Mouse (Mus musculus): ENCODE data around the gene Fbh1. TPM values are rescaled to one million over a fixed set of nuclear protein-coding genes. Genes with fewer than 3 reads are reported as not detected.

Gene Fbh1
- polyA plus RNA-seq, 1 experiment from 2014 or later: 24.3 TPM

DNA sequence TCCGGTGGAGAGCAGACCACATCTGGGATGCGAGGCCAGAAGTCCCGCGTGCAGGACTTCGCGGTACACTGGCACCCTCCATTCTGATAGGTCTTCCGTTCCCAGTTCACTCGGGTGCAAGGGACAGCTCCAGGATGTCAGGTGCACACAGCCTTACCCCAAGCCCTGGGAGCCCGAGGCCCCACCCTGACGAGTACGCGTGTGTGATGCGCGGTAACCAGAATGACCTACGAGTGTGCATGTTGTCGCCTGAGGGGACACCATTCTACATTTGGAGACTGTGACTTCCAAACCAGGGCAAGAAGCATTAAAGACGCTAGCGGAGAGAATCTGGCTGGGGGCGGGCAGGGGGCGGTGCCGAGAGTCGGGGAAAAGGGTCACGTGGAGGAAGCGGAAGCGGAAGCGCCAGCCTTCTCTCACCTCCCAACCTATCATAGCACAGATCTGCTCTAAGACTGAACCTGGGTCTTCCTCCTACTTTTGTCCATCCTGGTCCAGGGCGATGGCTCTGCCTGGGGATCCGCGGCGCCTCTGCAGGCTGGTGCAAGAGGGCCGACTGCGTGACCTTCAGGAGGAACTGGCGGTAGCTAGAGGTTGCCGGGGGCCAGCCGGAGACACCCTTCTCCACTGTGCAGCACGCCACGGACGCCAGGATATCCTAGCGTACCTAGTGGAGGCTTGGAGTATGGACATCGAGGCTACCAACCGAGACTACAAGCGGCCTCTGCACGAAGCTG is 873 bp upstream of the Fbh1 start:
- ATAC-seq: peak; percentile 83
- under 1% methylated on average over 43 of the region's 43 CpGs for WGBS (ENCODE audit: insufficient replicate concordance)
- Histone ChIP-seq H3K4me2 (ENCODE audit: low read depth, low read length) (peak overlapping the region; percentile 100), H3K4me1 (ENCODE audit: insufficient read depth) (peaks cover 19% of the 10 kb centered on the region), H3K9ac (replicated peaks) (peak overlapping the region; percentile 86), H3K27me3 (ENCODE audit: insufficient read depth, low read length) (no peaks in the 10 kb centered on the region), H3K9me3 (ENCODE audit: low read length) (no peaks in the 10 kb centered on the region), H3K4me3 (ENCODE audit: low read depth, low read length) (peak overlapping the region; percentile 97), H3K27ac (ENCODE audit: low read depth) (peak overlapping the region; percentile 95), H3K36me3 (replicated peaks; ENCODE audit: insufficient read depth, low read length) (peaks cover 22% of the 10 kb centered on the region)
- TF ChIP-seq CTCF (IDR thresholded peaks at IDR 0.05; ENCODE audit: low read depth) (peak; percentile 33; the same call in 1 of the 2 replicates), EP300 (IDR thresholded peaks at IDR 0.05; ENCODE audit: low read depth) (no peak)
- peak; percentile 92 for DNase-seq

DNA sequence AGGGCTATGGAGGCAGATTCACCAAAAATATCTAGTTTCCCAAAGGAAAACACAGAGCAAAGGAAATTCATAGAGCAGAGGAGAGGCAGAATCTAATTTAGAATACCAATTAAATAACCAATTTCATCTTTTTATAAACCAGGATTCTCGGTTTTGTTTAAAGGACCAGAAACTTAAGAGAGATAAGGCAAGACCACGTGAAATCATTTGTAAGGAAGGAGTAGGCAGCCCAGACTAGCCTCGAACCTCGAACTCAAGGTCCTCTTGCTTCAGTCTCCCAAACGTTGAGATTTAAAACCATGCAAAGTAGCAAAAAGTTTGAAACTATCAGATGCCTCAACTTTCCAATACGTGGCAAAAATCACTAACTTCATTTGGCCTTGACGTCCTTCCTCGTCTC is 967 bp downstream of the Fbh1 start:
- H3K9ac ChIP-seq (replicated peaks): peak overlapping the region; percentile 86
- WGBS (ENCODE audit: insufficient replicate concordance): 31% methylated on average over 8 of the region's 8 CpGs

GRCm38 (mm10) chr2:11775121-11775520 is 2.3 kb downstream of the Fbh1 start:
- Histone ChIP-seq H3K4me1 (ENCODE audit: insufficient read depth) (peaks cover 27% of the 10 kb centered on the region), H3K36me3 (replicated peaks; ENCODE audit: insufficient read depth, low read length) (peaks cover 3% of the 10 kb centered on the region; the same call in 1 of the 2 replicates), H3K4me3 (ENCODE audit: low read depth, low read length) (no peak overlapping the region), H3K9ac (replicated peaks) (no peak overlapping the region), H3K4me2 (ENCODE audit: low read depth, low read length) (no peak overlapping the region), H3K9me3 (ENCODE audit: low read length) (no peaks in the 10 kb centered on the region), H3K27me3 (ENCODE audit: insufficient read depth, low read length) (no peaks in the 10 kb centered on the region), H3K27ac (ENCODE audit: low read depth) (no peak overlapping the region)
- TF ChIP-seq CTCF (IDR thresholded peaks at IDR 0.05; ENCODE audit: low read depth) (no peak), EP300 (IDR thresholded peaks at IDR 0.05; ENCODE audit: low read depth) (no peak)
- ATAC-seq (no peak), DNase-seq (no peak)
- 78% methylated on average over 5 of the region's 5 CpGs for WGBS (ENCODE audit: insufficient replicate concordance)

More for the DNA sequence above, 967 bp downstream of the Fbh1 start:
- Histone ChIP-seq H3K4me1 (ENCODE audit: insufficient read depth) (peaks cover 22% of the 10 kb centered on the region), H3K36me3 (replicated peaks; ENCODE audit: insufficient read depth, low read length) (peaks cover 10% of the 10 kb centered on the region), H3K4me3 (ENCODE audit: low read depth, low read length) (peak overlapping the region; percentile 97), H3K27me3 (ENCODE audit: insufficient read depth, low read length) (no peaks in the 10 kb centered on the region), H3K4me2 (ENCODE audit: low read depth, low read length) (peak overlapping the region; percentile 96), H3K9me3 (ENCODE audit: low read length) (no peaks in the 10 kb centered on the region), H3K27ac (ENCODE audit: low read depth) (peak overlapping the region; percentile 73)
- TF ChIP-seq EP300 (IDR thresholded peaks at IDR 0.05; ENCODE audit: low read depth) (no peak), CTCF (IDR thresholded peaks at IDR 0.05; ENCODE audit: low read depth) (no peak)
- ATAC-seq (no peak), DNase-seq (no peak)

DNA sequence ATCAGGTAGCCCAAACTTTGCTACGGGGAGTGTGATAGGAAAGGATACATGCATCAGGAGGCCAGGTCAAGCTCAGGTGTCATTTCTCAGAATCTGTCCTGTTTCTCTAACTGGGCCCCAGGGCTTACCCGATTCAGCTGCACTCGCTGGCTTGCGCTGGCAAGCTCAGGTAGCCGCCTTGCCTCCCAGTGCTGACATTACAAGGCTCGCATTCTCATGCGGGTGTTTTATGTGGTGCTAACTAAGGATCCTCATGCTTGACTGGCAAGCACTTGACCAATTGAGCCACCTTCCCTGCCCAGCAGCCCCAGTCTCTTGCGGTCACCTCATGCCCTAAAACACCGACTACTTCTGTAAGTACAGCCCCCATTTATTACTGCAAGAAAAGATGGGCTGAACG is 3.0 kb downstream of the Fbh1 start:
- TF ChIP-seq CTCF (IDR thresholded peaks at IDR 0.05; ENCODE audit: low read depth): no peak
- no peak for TF ChIP-seq EP300 (IDR thresholded peaks at IDR 0.05; ENCODE audit: low read depth)
- Histone ChIP-seq H3K9me3 (ENCODE audit: low read length) (no peaks in the 10 kb centered on the region), H3K4me2 (ENCODE audit: low read depth, low read length) (no peak overlapping the region), H3K27me3 (ENCODE audit: insufficient read depth, low read length) (no peaks in the 10 kb centered on the region), H3K27ac (ENCODE audit: low read depth) (no peak overlapping the region), H3K4me3 (ENCODE audit: low read depth, low read length) (no peak overlapping the region), H3K4me1 (ENCODE audit: insufficient read depth) (peaks cover 22% of the 10 kb centered on the region), H3K36me3 (replicated peaks; ENCODE audit: insufficient read depth, low read length) (no peaks in the 10 kb centered on the region), H3K9ac (replicated peaks) (no peak overlapping the region)
- 90% methylated on average over 10 of the region's 10 CpGs for WGBS (ENCODE audit: insufficient replicate concordance)
- no peak for ATAC-seq
- no peak for DNase-seq

- Histone ChIP-seq H3K4me3 (ENCODE audit: low read depth, low read length) (no peak overlapping the region), H3K4me2 (ENCODE audit: low read depth, low read length) (no peak overlapping the region), H3K4me1 (ENCODE audit: insufficient read depth) (peaks cover 15% of the 10 kb centered on the region), H3K9me3 (ENCODE audit: low read length) (no peaks in the 10 kb centered on the region), H3K27ac (ENCODE audit: low read depth) (peak overlapping the region; percentile 9; the same call in 1 of the 2 replicates), H3K27me3 (ENCODE audit: insufficient read depth, low read length) (no peaks in the 10 kb centered on the region), H3K9ac (replicated peaks) (no peak overlapping the region), H3K36me3 (replicated peaks; ENCODE audit: insufficient read depth, low read length) (peaks cover 5% of the 10 kb centered on the region)
- DNase-seq (no peak), ATAC-seq (no peak)
- WGBS (ENCODE audit: insufficient replicate concordance): 65% methylated on average over 4 of the region's 4 CpGs
- TF ChIP-seq EP300 (IDR thresholded peaks at IDR 0.05; ENCODE audit: low read depth): no peak
- no peak for TF ChIP-seq CTCF (IDR thresholded peaks at IDR 0.05; ENCODE audit: low read depth)
Measured at GRCm38 (mm10) chr2:11772401-11772800, 5.0 kb downstream of the Fbh1 start.

DNA sequence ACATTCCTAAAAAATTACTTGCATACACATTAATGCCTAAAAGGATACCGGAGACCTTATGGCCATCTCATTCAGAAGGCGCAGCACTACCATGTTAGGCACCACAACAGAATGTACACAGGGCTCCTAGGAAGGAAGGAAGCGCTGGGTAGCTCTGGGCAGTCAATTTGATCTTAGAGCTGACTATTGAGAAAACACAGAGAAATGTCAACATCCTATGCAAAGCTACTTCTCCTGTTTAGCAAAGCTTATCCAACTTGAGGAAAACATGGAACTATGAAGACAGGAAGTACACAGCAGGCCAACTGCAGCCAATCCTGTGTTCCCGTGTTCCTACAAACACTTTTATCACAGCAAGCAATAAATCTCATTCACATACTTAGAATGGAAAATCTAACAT is 5.7 kb downstream of the Fbh1 start:
- H3K9ac ChIP-seq (replicated peaks): no peak overlapping the region
- peak; percentile 51 for ATAC-seq
- H3K27ac ChIP-seq (ENCODE audit: low read depth): peak overlapping the region; percentile 11; the same call in 1 of the 2 replicates
- peaks cover 12% of the 10 kb centered on the region for H3K36me3 ChIP-seq (replicated peaks; ENCODE audit: insufficient read depth, low read length)
- H3K4me2 ChIP-seq (ENCODE audit: low read depth, low read length): no peak overlapping the region
- no peaks in the 10 kb centered on the region for H3K27me3 ChIP-seq (ENCODE audit: insufficient read depth, low read length)
- no peak overlapping the region for H3K4me3 ChIP-seq (ENCODE audit: low read depth, low read length)
- TF ChIP-seq CTCF (IDR thresholded peaks at IDR 0.05; ENCODE audit: low read depth) (no peak), EP300 (IDR thresholded peaks at IDR 0.05; ENCODE audit: low read depth) (no peak)
- H3K4me1 ChIP-seq (ENCODE audit: insufficient read depth): peaks cover 15% of the 10 kb centered on the region
- no peak for DNase-seq
- 77% methylated on average over 4 of the region's 4 CpGs for whole genome bisulfite sequencing (ENCODE audit: insufficient replicate concordance)
- no peaks in the 10 kb centered on the region for H3K9me3 ChIP-seq (ENCODE audit: low read length)

Data from liver, postnatal 0 days (tissue).